Mouse (Mus musculus): Measurements from ENCODE around the gene Grb7. TPM values are rescaled to one million over a fixed set of nuclear protein-coding genes. Genes with fewer than 3 reads are reported as not detected.

The Grb7 gene
- total RNA-seq, 4 experiments from 2014 or later = 0.13 to 0.70 (median 0.42) TPM; not detected in 1

Other genes with a start within 250 kb of the Grb7 start
- gene Cdk12, start 243.3 kb upstream of the Grb7 start, total RNA-seq (2022) = 10 to 100 TPM; 41.6 to 57.7 (median 49.9) TPM
- gene Neurod2, start 116.7 kb upstream of the Grb7 start, total RNA-seq (2022) = not detected
- gene Ppp1r1b, start 98.0 kb upstream of the Grb7 start, total RNA-seq (2022) = under 1 TPM in 3 of 4 experiments, not detected in 1; 0.20 to 0.73 (median 0.56) TPM
- 10 to 100 TPM; 22.4 to 33.9 (median 29.1) TPM for gene Stard3, start 88.0 kb upstream of the Grb7 start, total RNA-seq (2022)
- gene Tcap, start 62.6 kb upstream of the Grb7 start, total RNA-seq (2022) = 1 to 10 TPM in 1 of 4 experiments, under 1 TPM in 2, not detected in 1; 0.37 to 1.0 (median 0.73) TPM
- 1,000 to 10,000 TPM in 1 of 4 experiments, 100 to 1,000 TPM in 3; 210 to 1,003 (median 584) TPM for gene Pnmt, start 59.9 kb upstream of the Grb7 start, total RNA-seq (2022)
- gene Pgap3, start 45.9 kb upstream of the Grb7 start, total RNA-seq (2022) = 10 to 100 TPM in 1 of 4 experiments, 1 to 10 TPM in 3; 5.7 to 10.5 (median 7.5) TPM
- 1 to 10 TPM; 4.4 to 6.6 (median 5.1) TPM for gene Erbb2, start 33.9 kb upstream of the Grb7 start, total RNA-seq (2022)
- gene Mien1, start 7.4 kb upstream of the Grb7 start, total RNA-seq (2022) = 100 to 1,000 TPM in 1 of 4 experiments, 10 to 100 TPM in 3; 78.5 to 100 (median 88.6) TPM
- 1 to 10 TPM in 1 of 4 experiments, under 1 TPM in 3; 0.49 to 1.0 (median 0.75) TPM for gene Ikzf3, start 99.6 kb downstream of the Grb7 start, total RNA-seq (2022)
- 1 to 10 TPM in 1 of 4 experiments, under 1 TPM in 2, not detected in 1; 0.51 to 1.1 (median 0.74) TPM for gene Zpbp2, start 104.7 kb downstream of the Grb7 start, total RNA-seq (2022)
- gene Ormdl3, start 141.0 kb downstream of the Grb7 start, total RNA-seq (2022) = 100 to 1,000 TPM; 102 to 147 (median 129) TPM
- gene Lrrc3c, start 151.9 kb downstream of the Grb7 start, total RNA-seq (2022) = not detected
- gene Gm12355, start 179.3 kb downstream of the Grb7 start, total RNA-seq (2022) = 10 to 100 TPM; 12.6 to 16.2 (median 14.5) TPM
- gene Gsdma3, start 180.0 kb downstream of the Grb7 start, total RNA-seq (2022) = 10 to 100 TPM in 1 of 4 experiments, 1 to 10 TPM in 3; 1.5 to 14.3 (median 4.9) TPM
- gene Gsdma2, start 200.4 kb downstream of the Grb7 start, total RNA-seq (2022) = under 1 TPM in 1 of 4 experiments, not detected in 3; 0.63 TPM
- gene Gsdma, start 218.0 kb downstream of the Grb7 start, total RNA-seq (2022) = not detected
- 100 to 1,000 TPM; 115 to 121 (median 117) TPM for gene Psmd3, start 236.2 kb downstream of the Grb7 start, total RNA-seq (2022)